Mouse (Mus musculus) neural tube, embryonic 12.5 days (tissue): ENCODE results near the gene Cd59a. TPM values are rescaled to one million over a fixed set of nuclear protein-coding genes. Genes with fewer than 3 reads are reported as not detected.

Experiments used
- ATAC-seq: fragments of 200-750 bp; cut with Nextera tagmentation; 2 replicates; pipeline ENCODE4 v1.8.0; 2017; ENCODE audit warnings: low read depth, mild to moderate bottlenecking, moderate TSS enrichment, moderate library complexity; ENCODE audit not compliant: low FRiP score
- H3K27ac ChIP-seq: fragments of 300-500 bp; sonication (generic); 2 replicates; pipeline ENCODE4 v1.5.1; 2016
- H3K27me3 ChIP-seq: fragments of 300-500 bp; sonication (generic); replicated peaks from 2 replicates; pipeline ENCODE4 v1.6.1; 2016; ENCODE audit warnings: mild to moderate bottlenecking
- H3K36me3 ChIP-seq: fragments of 300-500 bp; sonication (generic); 2 replicates; pipeline ENCODE4 v1.6.1; 2016; ENCODE audit warnings: mild to moderate bottlenecking
- H3K4me1 ChIP-seq: fragments of 300-500 bp; sonication (generic); 2 replicates; pipeline ENCODE4 v1.6.1; 2016
- H3K4me2 ChIP-seq: fragments of 300-500 bp; sonication (generic); replicated peaks from 2 replicates; pipeline ENCODE4 v1.6.1; 2016; ENCODE audit warnings: mild to moderate bottlenecking
- H3K4me3 ChIP-seq: fragments of 300-500 bp; sonication (generic); 2 replicates; pipeline ENCODE4 v1.5.1; 2016
- H3K9ac ChIP-seq: fragments of 300-500 bp; sonication (generic); 2 replicates; pipeline ENCODE4 v1.6.1; 2016; ENCODE audit warnings: mild to moderate bottlenecking
- H3K9me3 ChIP-seq: fragments of 300-500 bp; sonication (generic); 2 replicates; pipeline ENCODE4 v1.6.1; 2016; ENCODE audit warnings: mild to moderate bottlenecking
- WGBS: fragments of 180-500 bp; shearing (Covaris S2); methylation state at CpG from one replicate; pipeline ENCODE4 v1.1.7; 2016; 5-methylcytosine and 5-hydroxymethylcytosine counted together
- polyA plus RNA-seq: library from polyadenylated mRNA; unstranded; fragments of >200 nt; fragmentation: Nextera tagmentation; extraction: Ambion mirVana; gene quantifications from 2 replicates; pipeline ENCODE4 v1.2.1, GENCODE M21; 2016

Cd59a gene
- polyA plus RNA-seq, 1 experiment from 2014 or later = 22.4 TPM

- no peak overlapping the region for H3K9ac ChIP-seq
- WGBS = 91% methylated on average over 4 of the region's 4 CpGs
- H3K4me1 ChIP-seq = no peaks in the 10 kb centered on the region
- H3K4me2 ChIP-seq = no peak overlapping the region
- H3K9me3 ChIP-seq = no peaks in the 10 kb centered on the region
- H3K27ac ChIP-seq = no peak overlapping the region
- no peak overlapping the region for H3K4me3 ChIP-seq
- no peaks in the 10 kb centered on the region for H3K27me3 ChIP-seq
- no peak for ATAC-seq
- no peaks in the 10 kb centered on the region for H3K36me3 ChIP-seq
These were observed 57.7 kb downstream of the Cd59a start for GRCm38 (mm10) chr2:104153345-104153744.

- Histone ChIP-seq H3K4me3 (no peak overlapping the region), H3K36me3 (no peaks in the 10 kb centered on the region), H3K9me3 (no peaks in the 10 kb centered on the region), H3K27me3 (no peaks in the 10 kb centered on the region), H3K27ac (no peak overlapping the region), H3K4me1 (no peaks in the 10 kb centered on the region), H3K4me2 (no peak overlapping the region), H3K9ac (no peak overlapping the region)
- 89% methylated on average over 3 of the region's 3 CpGs for WGBS
- no peak for ATAC-seq
These were observed 58.3 kb downstream of the Cd59a start for GRCm38 (mm10) chr2:104153876-104154275.

DNA sequence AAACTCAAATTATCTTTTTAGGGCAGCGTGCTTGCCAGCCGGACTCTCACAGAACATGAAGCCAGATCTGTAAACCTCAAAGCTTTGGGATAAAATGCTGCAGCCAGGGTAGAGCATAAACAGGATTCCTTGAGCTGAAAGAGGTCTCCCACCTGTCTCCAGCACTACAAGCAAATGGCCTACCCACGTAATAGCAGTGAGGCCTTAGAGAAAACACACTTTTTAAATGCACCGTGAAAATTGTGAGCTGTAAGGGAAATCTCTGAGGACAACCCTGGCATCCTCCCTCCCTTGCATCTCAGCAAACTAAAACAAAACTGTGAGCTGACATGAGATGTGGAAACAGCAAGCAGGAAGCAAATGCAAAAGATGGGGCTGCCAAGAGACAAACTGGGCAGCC lies 62.2 kb downstream of the Cd59a start:
- Histone ChIP-seq H3K36me3 (no peaks in the 10 kb centered on the region), H3K4me2 (no peak overlapping the region), H3K27ac (no peak overlapping the region), H3K4me1 (no peaks in the 10 kb centered on the region), H3K9me3 (no peaks in the 10 kb centered on the region), H3K9ac (no peak overlapping the region), H3K4me3 (no peak overlapping the region), H3K27me3 (no peaks in the 10 kb centered on the region)
- 78% methylated on average over 4 of the region's 4 CpGs for WGBS
- no peak for ATAC-seq

DNA sequence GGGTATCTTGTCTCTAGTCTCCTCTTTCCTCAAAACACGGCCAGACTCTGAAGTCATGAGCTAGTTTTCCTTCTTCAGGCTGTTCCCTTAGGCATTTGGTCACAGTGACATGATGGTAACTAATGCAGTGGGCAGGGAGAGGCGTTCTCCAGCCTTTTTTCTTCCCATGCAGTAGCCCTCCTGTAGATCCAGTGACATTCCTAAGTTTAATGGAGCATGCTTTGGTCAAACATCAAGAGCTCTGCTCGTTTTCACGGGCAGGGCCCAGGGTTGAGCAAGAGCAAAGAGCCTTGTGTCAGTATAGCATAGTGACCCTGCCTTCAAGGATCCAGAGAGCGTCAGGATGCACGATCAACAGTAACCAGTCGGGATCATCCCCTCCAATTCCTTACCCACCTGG lies 67.8 kb downstream of the Cd59a start:
- Histone ChIP-seq H3K9me3 (no peaks in the 10 kb centered on the region), H3K27ac (no peak overlapping the region), H3K27me3 (no peaks in the 10 kb centered on the region), H3K9ac (no peak overlapping the region), H3K4me3 (no peak overlapping the region), H3K36me3 (no peaks in the 10 kb centered on the region), H3K4me1 (no peaks in the 10 kb centered on the region), H3K4me2 (no peak overlapping the region)
- WGBS = 75% methylated on average over 7 of the region's 7 CpGs
- no peak for ATAC-seq

DNA sequence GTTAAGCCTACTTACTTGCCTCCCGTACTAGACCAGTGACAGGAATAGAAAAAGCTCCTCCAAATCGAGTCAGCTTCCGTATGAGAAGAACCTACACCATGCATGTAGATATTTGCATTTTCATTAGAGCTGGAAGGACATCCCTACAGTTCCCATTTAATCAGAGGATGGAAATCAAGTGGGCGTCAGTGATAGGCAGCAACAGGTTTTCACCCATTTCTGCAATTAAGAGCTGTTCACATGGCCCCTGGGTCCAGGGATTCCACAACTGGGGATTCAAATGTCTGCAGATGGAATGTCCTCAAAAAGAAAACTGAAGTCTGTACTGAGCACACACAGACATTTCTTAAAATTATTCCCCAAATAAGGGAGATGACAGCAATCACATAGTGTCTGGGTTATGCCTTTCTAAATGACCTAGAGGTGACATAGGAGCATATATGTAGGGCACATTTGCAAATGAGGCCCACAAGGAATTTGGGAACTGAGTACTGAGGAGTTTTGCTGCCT lies 68.4 kb downstream of the Cd59a start:
- Histone ChIP-seq H3K4me3 (no peak overlapping the region), H3K9ac (no peak overlapping the region), H3K9me3 (no peaks in the 10 kb centered on the region), H3K4me1 (no peaks in the 10 kb centered on the region), H3K36me3 (no peaks in the 10 kb centered on the region), H3K27me3 (no peaks in the 10 kb centered on the region), H3K4me2 (no peak overlapping the region), H3K27ac (no peak overlapping the region)
- WGBS = 92% methylated on average over 4 of the region's 4 CpGs
- no peak for ATAC-seq

Other genes starting within 250 kb of the Cd59a start
- gene Lmo2, start 137.8 kb upstream of the Cd59a start, polyA plus RNA-seq = 44.2 and 46.3 TPM in 2 replicates
- 53.7 and 57.6 TPM in 2 replicates for gene Fbxo3, start 68.1 kb upstream of the Cd59a start, polyA plus RNA-seq
- 2.2 and 2.7 TPM in 2 replicates for gene 4931422A03Rik, start 67.4 kb upstream of the Cd59a start, polyA plus RNA-seq
- not detected in 2 replicates for gene Gm10912, start 30.0 kb upstream of the Cd59a start, polyA plus RNA-seq
- not detected in 2 replicates for gene Gm10799, start 27.3 kb upstream of the Cd59a start, polyA plus RNA-seq
- 2.6 TPM in 2 replicates for gene Cd59b, start 26.0 kb upstream of the Cd59a start, polyA plus RNA-seq
- gene A930018P22Rik, start 27.0 kb downstream of the Cd59a start, polyA plus RNA-seq = 0.24 and 0.26 TPM in 2 replicates